Mouse (Mus musculus): ENCODE data around the gene Gm49027. TPM values are rescaled to one million over a fixed set of nuclear protein-coding genes. Genes with fewer than 3 reads are reported as not detected.
"Not testable (repeated sequence)": the region's sequence is repeated elsewhere in the genome, so short reads cannot be mapped to it uniquely, and the experiment has no call there.

Gene Gm49027
- polyA plus RNA-seq, 1 experiment from 2014 or later: 0.37 TPM

DNA sequence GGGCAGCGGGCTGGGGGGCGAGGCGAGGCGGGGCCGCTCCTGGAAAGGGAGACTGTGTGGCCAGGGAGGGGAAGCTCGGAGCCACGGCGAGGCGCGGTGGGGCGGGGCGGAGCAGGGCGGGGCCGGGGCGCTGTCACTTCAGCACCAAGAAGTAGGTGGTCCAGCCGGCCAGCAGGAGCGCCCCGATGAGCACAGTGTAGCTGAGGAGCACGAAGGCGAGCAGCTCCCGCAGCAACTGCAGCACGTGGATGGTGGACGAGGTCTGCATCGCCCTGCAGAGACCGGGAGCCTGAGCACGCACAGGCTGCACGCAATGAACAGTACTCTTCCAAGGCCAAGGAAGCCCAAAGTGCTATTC, 916 bp downstream of the Gm49027 start:
- H3K27me3 ChIP-seq: no peaks in the 10 kb centered on the region
- DNase-seq (ENCODE audit: low read depth, low spot score) (no peak), ATAC-seq (peak; percentile 72)
- ChIA-PET CTCF (no interaction called here), POLR2A (no interaction called here)
- no peak for TF ChIP-seq CTCF (IDR thresholded peaks at IDR 0.05)
- in situ Hi-C loops (cut with MboI; ENCODE audit: low pct_unique_long_range_greater_than_20kb): no loop called here

GRCm38 (mm10) chr5:123523692-123524392, 1.4 kb downstream of the Gm49027 start, which contains the start of gene Diablo:
Diablo (minus strand) TSS chr5:123524176.
- in situ Hi-C loops (cut with MboI; ENCODE audit: low pct_unique_long_range_greater_than_20kb): no loop called here
- ATAC-seq: peak; percentile 88
- POLR2A ChIA-PET: no interaction called here
- CTCF ChIA-PET: no interaction called here
- TF ChIP-seq CTCF (IDR thresholded peaks at IDR 0.05): no peak
- H3K27me3 ChIP-seq: no peaks in the 10 kb centered on the region
- peak; percentile 88 for DNase-seq (ENCODE audit: low read depth, low spot score)

- CTCF ChIA-PET: no interaction called here
- POLR2A ChIA-PET: no interaction called here
- no peak for ATAC-seq
- no peak for DNase-seq (ENCODE audit: low read depth, low spot score)
- no peak for TF ChIP-seq CTCF (IDR thresholded peaks at IDR 0.05)
- no peaks in the 10 kb centered on the region for H3K27me3 ChIP-seq
- in situ Hi-C loops (cut with MboI; ENCODE audit: low pct_unique_long_range_greater_than_20kb): no loop called here
Observed at GRCm38 (mm10) chr5:123522166-123522565, 3.1 kb downstream of the Gm49027 start.

- ChIA-PET CTCF (interaction anchor here (1.3 kb wide), 1 partner anchor 13 kb away, joined by 5 read pairs; no protein-coding TSS in a partner anchor), POLR2A (no interaction called here)
- DNase-seq (ENCODE audit: low read depth, low spot score) (no peak), ATAC-seq (no peak)
- in situ Hi-C loops (cut with MboI; ENCODE audit: low pct_unique_long_range_greater_than_20kb): no loop called here
- H3K27me3 ChIP-seq: no peaks in the 10 kb centered on the region
- TF ChIP-seq CTCF (IDR thresholded peaks at IDR 0.05): no peak
Observed at GRCm38 (mm10) chr5:123521621-123522020, 3.7 kb downstream of the Gm49027 start.

- in situ Hi-C loops (cut with MboI; ENCODE audit: low pct_unique_long_range_greater_than_20kb): no loop called here
- no peak for TF ChIP-seq CTCF (IDR thresholded peaks at IDR 0.05)
- H3K27me3 ChIP-seq: no peaks in the 10 kb centered on the region
- DNase-seq (ENCODE audit: low read depth, low spot score) (no peak), ATAC-seq (no peak)
- ChIA-PET POLR2A (no interaction called here), CTCF (interaction anchor here (1.3 kb wide), 1 partner anchor 12 kb away, joined by 5 read pairs; no protein-coding TSS in a partner anchor)
Observed at GRCm38 (mm10) chr5:123520666-123521065, 4.6 kb downstream of the Gm49027 start.

- ATAC-seq: no peak
- TF ChIP-seq CTCF (IDR thresholded peaks at IDR 0.05): no peak
- no peak for DNase-seq (ENCODE audit: low read depth, low spot score)
- in situ Hi-C loops (cut with MboI; ENCODE audit: low pct_unique_long_range_greater_than_20kb): no loop called here
- ChIA-PET POLR2A (no interaction called here), CTCF (interaction anchor here (1.1 to 1.2 kb wide), 2 partner anchors 16 to 71 kb away, joined by 3 to 6 read pairs; no protein-coding TSS in a partner anchor)
- H3K27me3 ChIP-seq: no peaks in the 10 kb centered on the region
Observed at GRCm38 (mm10) chr5:123514871-123515270, 10.4 kb downstream of the Gm49027 start.

GRCm38 (mm10) chr5:123512102-123512501, 13.2 kb downstream of the Gm49027 start:
- DNase-seq (ENCODE audit: low read depth, low spot score) (no peak), ATAC-seq (no peak)
- H3K27me3 ChIP-seq: peaks cover 2% of the 10 kb centered on the region
- no peak for TF ChIP-seq CTCF (IDR thresholded peaks at IDR 0.05)
- in situ Hi-C loops (cut with MboI; ENCODE audit: low pct_unique_long_range_greater_than_20kb): no loop called here
- ChIA-PET POLR2A (interaction anchor here (0.9 kb wide), 1 partner anchor 11 kb away, joined by 3 read pairs; no protein-coding TSS in a partner anchor), CTCF (no interaction called here)

DNA sequence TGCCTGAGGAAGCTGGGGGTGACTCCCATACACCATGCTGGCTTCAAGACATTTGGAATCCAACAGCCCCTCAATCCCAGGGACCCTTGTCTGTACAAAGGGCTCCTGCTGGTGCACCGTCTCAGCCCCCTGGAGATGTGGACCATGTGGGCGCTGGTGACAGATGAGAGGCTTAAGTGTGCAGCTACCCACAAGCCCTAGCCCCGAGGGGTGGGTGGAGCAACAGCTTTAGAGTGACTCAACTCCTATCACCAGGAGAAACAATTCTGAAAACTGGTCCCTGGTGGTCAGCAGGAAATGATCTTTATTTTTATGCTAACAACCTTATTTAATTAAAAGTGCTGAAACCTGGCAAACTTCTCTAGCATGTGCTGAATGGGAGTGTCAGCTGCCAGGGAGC, 13.9 kb downstream of the Gm49027 start:
- POLR2A ChIA-PET: interaction anchor here (0.9 kb wide), 1 partner anchor 10 kb away, joined by 3 read pairs; no protein-coding TSS in a partner anchor
- DNase-seq (ENCODE audit: low read depth, low spot score); H3K27me3 ChIP-seq; CTCF ChIA-PET; in situ Hi-C loops (cut with MboI; ENCODE audit: low pct_unique_long_range_greater_than_20kb); ATAC-seq: not testable (repeated sequence)

DNA sequence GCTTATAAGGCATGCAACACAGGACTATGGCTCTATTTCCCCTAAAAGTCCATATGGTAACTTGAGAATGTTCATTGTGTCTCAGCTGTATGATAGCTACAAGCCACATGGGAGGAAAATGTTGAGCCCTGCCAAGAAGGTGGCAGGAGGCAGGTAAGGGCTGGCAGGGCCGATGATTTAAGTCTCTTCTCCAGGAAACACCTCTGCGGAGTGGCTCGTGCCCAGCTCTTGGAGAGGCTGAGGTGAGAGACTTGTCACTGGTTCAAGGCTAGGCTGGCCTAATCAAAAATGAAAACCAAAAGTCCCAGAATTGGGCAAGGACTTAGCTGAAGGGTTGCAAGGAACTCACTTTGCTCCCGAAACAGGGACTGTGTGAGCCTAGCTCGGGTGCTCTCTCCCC, 15.1 kb downstream of the Gm49027 start, which contains the start of gene B3gnt4:
Gene B3gnt4, plus strand, starts transcription at position 301 of the 400 bp plus-strand sequence.
- TF ChIP-seq CTCF (IDR thresholded peaks at IDR 0.05): no peak
- no peak for DNase-seq (ENCODE audit: low read depth, low spot score)
- in situ Hi-C loops (cut with MboI; ENCODE audit: low pct_unique_long_range_greater_than_20kb): no loop called here
- H3K27me3 ChIP-seq: peaks cover 9% of the 10 kb centered on the region
- CTCF ChIA-PET: interaction anchor here (1.3 kb wide), 1 partner anchor 8 kb away, joined by 3 read pairs; no protein-coding TSS in a partner anchor
- no peak for ATAC-seq
- POLR2A ChIA-PET: interaction anchor here (0.5 kb wide), 1 partner anchor 233 kb away, joined by 4 read pairs; no protein-coding TSS in a partner anchor

- ChIA-PET CTCF (interaction anchor here (1.3 kb wide), 2 partner anchors 9 to 12 kb away, joined by 3 to 5 read pairs; no protein-coding TSS in a partner anchor), POLR2A (no interaction called here)
- in situ Hi-C loops (cut with MboI; ENCODE audit: low pct_unique_long_range_greater_than_20kb): no loop called here
- no peak for TF ChIP-seq CTCF (IDR thresholded peaks at IDR 0.05)
- H3K27me3 ChIP-seq: peaks cover 9% of the 10 kb centered on the region
- ATAC-seq: no peak
- DNase-seq (ENCODE audit: low read depth, low spot score): no peak
Observed at GRCm38 (mm10) chr5:123508921-123509320, 16.4 kb downstream of the Gm49027 start.

DNA sequence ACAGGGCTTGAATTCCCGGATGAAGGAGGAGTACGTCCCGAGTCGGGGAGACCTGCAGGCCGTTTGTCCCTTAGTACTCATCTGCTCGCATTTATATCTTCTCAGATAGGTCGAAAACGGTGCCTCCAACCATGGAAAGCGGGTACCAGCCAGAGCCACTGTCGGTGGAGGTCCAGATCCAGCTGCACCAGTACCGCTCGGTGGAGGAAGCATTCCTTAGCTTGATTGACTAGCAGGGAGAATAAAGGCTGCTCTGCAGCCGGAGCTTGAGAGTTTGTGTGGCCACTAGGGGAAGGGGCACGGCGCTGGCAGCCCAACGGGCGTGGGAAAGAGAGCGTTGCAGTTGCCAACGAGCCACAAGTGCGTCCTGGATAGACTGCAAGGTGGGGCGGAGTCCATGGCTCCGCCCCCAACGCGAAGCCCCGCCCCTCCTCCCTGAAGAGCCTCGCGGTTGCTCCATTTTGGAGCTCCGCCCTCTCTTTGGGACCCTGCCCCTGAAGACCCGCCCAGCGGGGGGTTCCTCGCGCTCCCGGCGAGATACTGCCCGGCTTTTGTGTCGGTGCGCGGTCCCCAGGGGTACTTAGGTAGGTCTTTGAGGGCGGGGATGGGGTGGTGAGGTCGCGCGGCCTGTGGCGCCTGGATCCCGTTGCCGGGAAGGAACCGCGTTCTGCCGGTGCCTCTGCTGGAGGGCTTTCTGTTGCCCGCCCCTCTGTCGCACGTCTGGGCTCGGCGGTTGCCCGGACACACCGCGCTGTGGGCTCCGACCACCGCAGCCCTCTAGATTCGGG, 17.2 kb downstream of the Gm49027 start:
- ChIA-PET POLR2A (no interaction called here), CTCF (interaction anchor here (1.2 to 1.3 kb wide), 2 partner anchors 8 to 13 kb away, joined by 3 to 5 read pairs; no protein-coding TSS in a partner anchor)
- DNase-seq (ENCODE audit: low read depth, low spot score) (no peak), ATAC-seq (peak; percentile 49)
- in situ Hi-C loops (cut with MboI; ENCODE audit: low pct_unique_long_range_greater_than_20kb): no loop called here
- peaks cover 9% of the 10 kb centered on the region for H3K27me3 ChIP-seq
- TF ChIP-seq CTCF (IDR thresholded peaks at IDR 0.05): no peak
